Mouse (Mus musculus): ENCODE data around the gene Zfp106. TPM values are rescaled to one million over a fixed set of nuclear protein-coding genes. Genes with fewer than 3 reads are reported as not detected.
A peak's percentile ranks its signal among the peaks of the same experiment; 100 is the strongest.

The Zfp106 gene
- total RNA-seq, 2 experiments from 2014 or later = 15.9 to 43.4 TPM

DNA sequence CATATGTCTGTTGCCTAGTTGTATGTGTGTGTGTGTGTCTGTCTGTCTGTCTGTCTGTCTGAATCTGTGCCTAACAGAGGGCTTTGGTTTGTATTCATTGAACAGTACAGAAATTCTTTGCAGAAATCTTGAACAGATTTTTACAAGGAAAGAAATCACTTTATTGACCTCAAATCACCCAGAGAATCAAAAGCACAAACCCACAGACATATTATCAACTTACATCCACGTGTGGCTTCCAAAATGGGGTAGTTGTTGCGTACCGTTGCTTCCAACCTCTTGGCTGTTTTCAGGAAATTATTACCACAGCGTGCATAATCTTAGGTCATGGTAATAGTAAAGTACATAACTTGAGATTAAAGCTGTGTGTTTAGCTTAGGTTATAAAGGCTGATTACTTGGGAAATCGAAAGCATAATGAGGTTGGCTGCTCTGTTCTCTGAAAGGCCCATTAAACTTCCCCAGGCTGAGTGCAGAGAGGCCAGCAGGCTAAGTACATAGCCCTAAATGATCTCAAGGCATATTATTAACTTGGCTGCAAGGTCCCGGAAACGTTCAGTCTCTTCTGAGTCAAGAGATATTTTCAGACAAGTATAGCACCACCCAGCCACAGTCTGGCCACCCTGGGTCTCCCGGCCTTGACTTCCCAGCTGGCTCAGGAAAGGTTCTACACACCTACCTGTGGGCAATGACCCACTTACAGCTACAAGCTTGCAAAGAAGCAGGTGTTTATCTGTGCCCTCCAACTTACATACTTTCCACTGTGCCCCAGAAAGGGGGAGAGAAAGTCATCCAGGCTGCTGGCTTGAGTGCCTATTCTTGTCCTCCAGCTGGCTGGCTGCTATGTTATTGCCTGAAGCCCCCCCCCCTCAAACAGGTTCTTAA lies 80.9 kb downstream of the Zfp106 start:
- no peak for ATAC-seq (replicated peaks; ENCODE audit: low FRiP score, poor library complexity, severe bottlenecking)

DNA sequence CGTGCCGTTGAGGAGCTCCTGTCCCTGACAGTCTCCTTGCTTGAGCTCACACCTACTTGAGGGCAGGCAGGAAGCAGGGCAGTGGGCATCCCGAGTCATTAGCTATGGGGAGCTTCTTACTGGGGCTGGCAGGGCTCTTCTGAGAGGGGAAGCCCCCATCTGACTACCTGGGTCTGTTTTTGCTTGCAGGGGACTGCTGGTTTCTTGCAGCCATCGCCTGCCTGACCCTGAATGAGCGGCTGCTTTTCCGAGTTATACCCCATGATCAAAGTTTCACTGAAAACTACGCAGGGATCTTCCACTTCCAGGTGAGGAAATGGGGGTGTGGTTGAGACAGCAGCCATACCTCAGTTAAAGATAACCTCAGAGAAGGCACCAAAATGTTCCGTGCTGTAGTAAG lies 81.7 kb downstream of the Zfp106 start:
- ATAC-seq (replicated peaks; ENCODE audit: low FRiP score, poor library complexity, severe bottlenecking) = no peak

DNA sequence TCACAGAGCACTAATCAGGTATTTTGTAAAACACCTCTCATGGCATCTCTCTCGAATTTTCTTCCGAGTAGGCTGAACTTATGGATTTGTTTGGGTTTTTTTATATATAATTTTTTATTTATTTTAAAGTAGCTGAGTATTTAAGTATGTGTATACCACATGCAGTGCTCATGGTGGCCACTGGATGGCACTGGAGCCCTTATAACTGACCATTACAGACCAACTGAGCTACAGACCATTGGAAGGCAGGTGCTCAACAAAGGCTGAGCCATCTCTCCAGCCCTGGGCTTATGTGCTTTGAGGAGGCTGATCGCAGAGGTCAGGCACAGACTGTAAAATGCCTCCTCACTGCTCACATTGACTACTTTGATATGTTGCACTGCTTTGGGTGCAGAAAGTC lies 85.0 kb downstream of the Zfp106 start:
- peak; percentile 62 for ATAC-seq (replicated peaks; ENCODE audit: low FRiP score, poor library complexity, severe bottlenecking)

DNA sequence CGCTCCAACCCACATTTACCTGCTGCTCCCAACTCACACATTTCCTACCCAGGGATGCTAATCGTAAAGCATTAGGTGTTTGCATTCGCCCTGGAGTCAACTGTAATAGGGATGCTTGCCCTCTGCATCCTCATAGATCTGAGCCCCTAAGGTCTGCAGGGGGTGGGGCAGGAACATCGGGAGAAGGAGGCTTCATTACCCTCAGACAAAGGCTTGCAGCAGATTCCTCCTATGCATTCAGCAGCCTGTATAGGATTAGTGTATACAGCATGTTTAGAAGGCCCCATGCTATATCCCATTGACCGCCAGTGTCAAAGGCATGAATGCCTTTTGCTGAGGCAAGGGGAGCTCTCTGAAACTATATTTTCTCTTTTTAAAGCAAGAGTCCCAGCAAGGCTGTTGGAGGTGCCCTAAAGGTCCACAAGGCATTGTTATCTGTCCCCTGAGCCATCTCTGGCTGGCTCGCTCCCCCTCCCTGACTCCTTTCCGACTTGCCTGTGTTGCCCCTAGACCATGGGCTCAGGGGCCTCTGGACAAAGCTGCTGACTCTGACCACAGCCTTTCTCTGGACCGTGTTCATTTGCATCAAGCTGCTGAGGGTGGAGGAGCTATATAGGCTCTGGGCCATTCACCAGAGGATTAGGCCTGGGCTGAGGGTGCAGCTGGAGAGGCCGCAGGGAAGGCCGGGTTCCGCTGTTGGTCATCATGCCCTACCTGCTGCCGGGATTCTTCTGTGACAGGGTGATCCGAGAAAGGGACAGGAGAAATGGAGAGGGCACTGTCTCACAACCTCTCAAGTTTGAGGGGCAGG lies 87.2 kb downstream of the Zfp106 start:
- no peak for ATAC-seq (replicated peaks; ENCODE audit: low FRiP score, poor library complexity, severe bottlenecking)

DNA sequence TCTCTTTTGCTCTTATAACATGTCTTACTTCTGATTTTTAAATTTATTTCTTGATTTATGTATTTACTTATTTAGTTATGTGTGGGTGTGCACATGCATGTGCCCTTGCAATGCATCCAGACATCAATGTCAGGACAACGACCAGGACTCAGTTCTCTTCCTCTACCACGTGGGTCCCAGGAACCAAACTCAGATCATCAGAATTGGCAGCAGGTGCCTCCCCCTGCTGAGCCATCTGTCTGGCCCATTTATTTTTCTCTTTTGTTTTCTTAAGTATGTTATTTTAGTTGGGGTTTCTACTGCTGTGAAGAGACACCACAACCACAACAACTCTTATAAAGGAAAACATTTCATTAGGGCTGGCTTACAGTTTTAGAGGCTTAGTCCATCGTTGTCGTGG lies 92.8 kb downstream of the Zfp106 start:
- no peak for ATAC-seq (replicated peaks; ENCODE audit: low FRiP score, poor library complexity, severe bottlenecking)

DNA sequence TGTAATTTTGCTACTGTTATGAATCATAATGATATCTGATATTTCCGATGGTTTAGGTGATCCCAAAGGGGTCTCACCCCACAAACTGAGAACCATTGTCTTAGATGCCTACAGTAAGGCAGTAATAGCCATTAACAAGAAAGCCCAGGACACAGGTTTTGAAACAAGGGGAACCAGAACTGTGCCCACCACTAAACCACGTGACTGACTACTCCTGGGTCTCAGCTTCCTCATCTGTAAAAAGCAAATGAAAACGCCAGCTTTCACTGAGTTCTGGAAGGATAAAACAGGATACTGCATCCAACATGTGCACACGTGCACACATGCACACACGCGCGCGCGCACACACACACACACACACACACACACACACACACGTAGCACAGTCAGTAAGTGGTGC lies 93.9 kb downstream of the Zfp106 start:
- no peak for ATAC-seq (replicated peaks; ENCODE audit: low FRiP score, poor library complexity, severe bottlenecking)

DNA sequence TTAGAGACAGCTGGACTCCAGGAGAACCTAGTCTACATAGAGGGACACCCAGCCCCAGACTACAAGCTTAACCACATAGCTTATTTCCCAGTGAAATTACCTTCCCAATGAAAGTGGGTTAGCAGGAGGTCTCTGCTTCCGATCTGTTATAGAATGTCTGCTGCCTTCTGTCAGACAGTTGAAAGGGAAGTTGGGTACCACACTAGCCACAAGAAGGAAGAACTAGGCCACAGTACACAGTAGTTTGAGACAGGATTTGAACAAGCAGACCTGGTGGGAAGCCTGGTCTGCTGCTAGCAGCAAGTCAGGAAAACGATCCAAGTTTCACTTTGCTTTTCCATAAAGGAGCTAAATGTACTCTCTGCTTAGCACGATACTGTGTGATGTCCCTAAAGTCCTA lies 94.4 kb downstream of the Zfp106 start:
- no peak for ATAC-seq (replicated peaks; ENCODE audit: low FRiP score, poor library complexity, severe bottlenecking)

DNA sequence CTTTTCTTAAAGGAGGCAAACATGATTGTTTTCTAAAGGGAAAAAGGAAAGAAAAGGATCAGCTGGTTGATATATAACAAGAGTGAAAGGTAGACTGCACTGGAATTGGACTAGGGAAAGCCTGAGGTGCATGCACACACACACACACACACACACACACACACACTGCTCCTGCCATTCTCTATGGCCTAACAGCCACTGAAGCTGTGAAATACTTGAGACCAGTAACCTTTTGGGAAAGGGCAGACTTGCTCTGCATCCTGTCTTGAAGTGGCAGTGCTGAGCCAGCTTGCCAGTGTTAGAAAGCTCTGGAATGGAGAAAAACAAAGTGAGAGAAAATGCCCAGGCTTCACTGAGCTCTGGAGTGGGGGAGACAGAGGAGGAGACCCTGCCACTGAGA lies 95.6 kb downstream of the Zfp106 start:
- ATAC-seq (replicated peaks; ENCODE audit: low FRiP score, poor library complexity, severe bottlenecking) = no peak

DNA sequence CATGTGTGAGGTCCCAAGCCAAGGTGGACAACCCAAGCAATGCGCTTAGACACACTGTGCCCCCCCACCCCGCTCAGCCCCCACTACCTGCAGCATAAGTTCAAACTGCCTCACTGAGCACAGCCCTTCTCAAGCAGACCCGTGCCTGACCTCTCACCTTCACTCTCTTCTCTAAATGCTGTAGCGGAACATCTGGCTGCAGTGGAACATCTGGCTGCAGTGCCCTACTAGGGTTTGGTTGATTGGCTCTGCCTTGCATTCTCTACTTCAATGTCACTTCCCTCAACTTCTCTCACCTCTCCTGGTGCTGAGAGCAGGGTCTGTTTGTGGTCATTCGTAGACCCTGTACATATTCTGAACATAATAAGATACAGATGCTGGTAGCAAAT lies 98.3 kb downstream of the Zfp106 start:
- no peak for ATAC-seq (replicated peaks; ENCODE audit: low FRiP score, poor library complexity, severe bottlenecking)

DNA sequence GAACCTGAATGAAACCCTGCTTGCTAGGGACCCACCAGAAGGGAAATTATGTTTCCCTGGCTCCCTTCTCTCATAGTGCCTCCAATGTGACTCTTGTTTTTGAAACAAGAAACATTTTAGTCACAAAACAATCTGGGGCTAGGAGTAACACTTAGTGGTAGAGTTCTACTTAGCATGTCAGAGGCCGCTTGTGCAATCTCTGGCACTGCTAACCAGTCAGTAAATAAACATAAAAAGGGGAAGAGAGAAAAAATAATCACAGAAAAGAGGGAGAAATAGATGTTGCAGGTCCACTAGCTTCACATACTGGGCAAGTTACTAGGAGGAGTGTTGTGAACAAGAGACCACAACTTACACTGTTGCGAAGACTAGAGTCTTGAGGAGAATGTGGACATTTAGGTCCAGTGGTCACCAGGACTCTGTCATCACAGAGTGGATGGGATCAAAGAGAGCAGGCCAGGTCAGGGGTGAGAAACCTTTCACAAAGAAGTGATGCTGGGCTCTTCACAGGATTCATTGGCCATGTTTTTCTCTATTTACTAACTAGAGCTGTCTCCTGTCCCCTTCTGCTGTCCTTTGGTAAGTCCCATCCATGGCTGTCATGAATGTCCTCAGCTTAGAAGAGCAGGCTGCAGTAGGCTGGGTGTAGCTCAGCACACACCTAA lies 98.8 kb downstream of the Zfp106 start:
- ATAC-seq (replicated peaks; ENCODE audit: low FRiP score, poor library complexity, severe bottlenecking) = no peak

DNA sequence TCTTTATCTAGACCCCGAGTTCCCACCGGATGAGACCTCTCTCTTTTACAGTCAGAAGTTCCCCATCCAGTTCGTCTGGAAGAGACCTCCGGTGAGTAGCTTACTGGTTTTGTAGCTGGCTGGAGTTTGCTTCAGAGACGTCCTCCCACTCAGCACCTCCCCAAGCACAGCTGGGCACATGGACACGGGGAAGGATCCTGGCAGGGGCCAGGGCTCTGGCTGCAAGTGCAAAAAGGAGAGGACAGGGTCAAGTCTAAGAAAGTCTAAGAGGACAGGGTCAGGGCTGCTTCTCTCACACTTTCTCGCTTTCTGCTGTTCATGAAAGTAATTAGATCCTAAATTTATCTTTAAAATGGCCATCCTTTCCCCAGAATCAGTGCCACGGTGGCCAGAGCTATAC lies 99.6 kb downstream of the Zfp106 start:
- no peak for ATAC-seq (replicated peaks; ENCODE audit: low FRiP score, poor library complexity, severe bottlenecking)

DNA sequence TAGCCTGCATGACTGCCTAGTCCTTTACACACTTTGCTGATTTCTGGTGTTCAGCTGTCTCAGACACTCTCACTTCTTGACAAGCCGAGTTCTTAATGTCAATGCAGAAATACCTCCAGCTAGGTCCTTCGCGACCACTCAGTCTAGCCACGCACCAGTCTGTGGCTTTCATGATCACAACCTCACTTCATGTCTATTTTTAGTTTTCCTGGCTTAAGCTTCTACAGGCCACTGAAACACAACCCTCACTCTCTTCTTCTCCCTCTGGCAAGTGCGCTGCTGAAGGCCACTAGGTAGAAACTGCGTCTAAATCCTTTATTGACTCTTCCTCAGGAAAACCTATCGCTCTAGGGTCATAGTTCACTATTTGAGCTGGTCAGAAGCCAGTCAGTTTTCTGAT lies 100.3 kb downstream of the Zfp106 start:
- no peak for ATAC-seq (replicated peaks; ENCODE audit: low FRiP score, poor library complexity, severe bottlenecking)

DNA sequence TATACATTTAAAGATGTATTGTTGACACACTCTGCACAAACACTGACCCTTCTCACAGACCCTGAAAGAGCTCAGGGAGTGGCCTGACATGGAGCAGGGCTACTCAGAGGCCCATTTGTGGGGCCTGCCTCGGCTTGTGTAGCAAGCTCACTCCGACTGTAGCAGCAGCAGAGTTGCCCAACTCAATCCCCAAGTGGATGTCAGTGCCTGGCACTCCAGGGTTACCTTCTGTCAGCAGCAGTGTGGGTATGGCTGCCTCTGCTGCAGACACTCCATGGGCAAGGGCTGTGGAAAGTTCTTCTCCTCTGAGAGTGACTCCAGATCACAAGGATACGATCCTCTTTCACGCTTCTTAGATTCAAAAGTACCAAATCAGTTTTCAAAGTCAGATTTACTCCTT lies 103.4 kb downstream of the Zfp106 start:
- ATAC-seq (replicated peaks; ENCODE audit: low FRiP score, poor library complexity, severe bottlenecking) = no peak

Other genes starting within 250 kb of the Zfp106 start
- gene Pla2g4f, start 249.7 kb downstream of the Zfp106 start, total RNA-seq (2015; ENCODE audit: low replicate concordance) = not detected in 2 replicates
- not detected in 2 replicates for gene Pla2g4f, start 249.7 kb downstream of the Zfp106 start, total RNA-seq (2017; ENCODE audit: low replicate concordance)
- 9.0 and 33.5 TPM in 2 replicates for gene Vps39, start 210.7 kb downstream of the Zfp106 start, total RNA-seq (2015; ENCODE audit: low replicate concordance)
- 24.7 and 25.5 TPM in 2 replicates for gene Vps39, start 210.7 kb downstream of the Zfp106 start, total RNA-seq (2017; ENCODE audit: low replicate concordance)
- gene Ganc, start 159.9 kb downstream of the Zfp106 start, total RNA-seq (2015; ENCODE audit: low replicate concordance) = 15.5 and 18.7 TPM in 2 replicates
- 13.4 and 21.8 TPM in 2 replicates for gene Ganc, start 159.9 kb downstream of the Zfp106 start, total RNA-seq (2017; ENCODE audit: low replicate concordance)
- gene Tmem87a, start 159.7 kb downstream of the Zfp106 start, total RNA-seq (2015; ENCODE audit: low replicate concordance) = 15.1 and 19.3 TPM in 2 replicates
- 27.1 and 37.3 TPM in 2 replicates for gene Tmem87a, start 159.7 kb downstream of the Zfp106 start, total RNA-seq (2017; ENCODE audit: low replicate concordance)
- gene Capn3, start 107.8 kb downstream of the Zfp106 start, total RNA-seq (2015; ENCODE audit: low replicate concordance) = not detected in 2 replicates
- not detected in 2 replicates for gene Capn3, start 107.8 kb downstream of the Zfp106 start, total RNA-seq (2017; ENCODE audit: low replicate concordance)
- gene Snap23, start 3.8 kb upstream of the Zfp106 start, total RNA-seq (2015; ENCODE audit: low replicate concordance) = 41.1 and 46.5 TPM in 2 replicates
- gene Snap23, start 3.8 kb upstream of the Zfp106 start, total RNA-seq (2017; ENCODE audit: low replicate concordance) = 50.7 and 91.2 TPM in 2 replicates
- 2.5 and 16.9 TPM in 2 replicates for gene Haus2, start 45.5 kb upstream of the Zfp106 start, total RNA-seq (2015; ENCODE audit: low replicate concordance)
- gene Haus2, start 45.5 kb upstream of the Zfp106 start, total RNA-seq (2017; ENCODE audit: low replicate concordance) = 8.4 and 11.9 TPM in 2 replicates
- 10.5 and 33.9 TPM in 2 replicates for gene Lrrc57, start 45.7 kb upstream of the Zfp106 start, total RNA-seq (2015; ENCODE audit: low replicate concordance)
- gene Lrrc57, start 45.7 kb upstream of the Zfp106 start, total RNA-seq (2017; ENCODE audit: low replicate concordance) = 12.3 and 30.9 TPM in 2 replicates
- 3.2 and 3.8 TPM in 2 replicates for gene Stard9, start 65.3 kb upstream of the Zfp106 start, total RNA-seq (2015; ENCODE audit: low replicate concordance)
- gene Stard9, start 65.3 kb upstream of the Zfp106 start, total RNA-seq (2017; ENCODE audit: low replicate concordance) = 1.5 and 1.7 TPM in 2 replicates

Data from erythroid progenitor cell, adult 5-6 weeks (primary cell).